Mouse (Mus musculus): ENCODE results near the gene Ptbp3.

Gene Ptbp3

DNA sequence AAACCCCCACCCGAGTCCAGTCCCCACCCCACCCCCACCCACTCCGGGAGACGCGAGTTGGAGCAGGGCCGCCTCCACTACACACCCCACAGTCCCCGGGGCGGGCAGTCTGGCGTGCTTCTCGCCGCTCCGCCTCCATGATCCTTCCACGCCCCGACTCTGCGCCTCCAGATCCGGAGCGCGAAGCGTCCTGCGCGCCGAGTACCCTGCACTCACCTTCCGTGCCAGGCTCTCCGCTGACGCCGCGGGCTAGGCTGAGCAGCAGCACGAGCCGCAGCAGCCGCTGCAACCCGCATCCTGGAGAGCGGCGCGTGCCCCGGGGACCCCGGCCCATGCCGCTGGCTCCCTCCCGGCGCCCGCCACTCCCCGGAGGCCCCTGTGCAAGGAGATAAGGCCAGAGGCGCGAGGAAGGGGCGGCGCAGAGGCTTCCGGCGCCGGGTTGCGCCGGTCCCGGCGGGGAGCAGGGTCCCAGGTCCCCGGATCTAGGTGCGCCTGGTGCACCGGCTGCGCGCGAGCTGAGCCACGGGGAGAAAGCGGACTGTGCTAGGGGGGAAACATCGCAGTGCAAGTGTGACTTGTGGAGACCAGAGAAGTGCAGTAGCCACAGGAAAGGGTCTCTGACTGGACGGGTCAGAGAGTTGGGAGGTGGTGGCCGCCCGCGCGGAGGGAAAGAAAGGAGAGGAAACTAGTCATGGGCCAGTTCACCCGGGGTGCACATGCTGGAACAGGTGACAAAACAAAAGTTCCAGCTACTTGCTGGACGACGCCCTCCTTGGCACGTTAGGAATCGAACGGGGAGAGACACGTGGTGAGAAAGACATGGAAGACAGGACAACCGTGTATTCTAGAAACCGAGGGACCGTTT is 110.9 kb downstream of the Ptbp3 start, which contains the start of gene Susd1:
Gene Susd1, minus strand, starts transcription at position 644 of the 865 bp plus-strand sequence.
- peak; percentile 58 for DNase-seq (ENCODE audit: low read depth, low spot score)

DNA sequence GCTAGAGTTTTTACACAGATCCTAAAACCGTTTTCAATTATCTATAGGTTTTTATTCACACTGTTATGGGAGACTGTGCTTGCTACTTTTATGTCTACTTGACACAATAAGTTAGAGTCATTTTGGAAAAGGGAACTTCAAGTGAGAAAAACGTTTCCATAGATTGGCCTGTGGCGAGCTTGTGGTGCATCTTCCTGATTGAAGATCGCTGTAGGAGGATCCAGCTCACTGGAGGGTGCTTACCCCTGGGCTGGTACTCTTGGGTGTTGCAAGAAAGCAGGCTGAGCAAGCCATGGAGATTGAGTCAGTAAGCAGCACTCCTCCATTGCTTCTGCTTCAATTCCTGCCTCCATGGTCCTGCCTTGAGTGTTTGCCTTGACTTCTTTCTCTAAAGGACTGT is 113.2 kb downstream of the Ptbp3 start:
- DNase-seq (ENCODE audit: low read depth, low spot score): no peak

DNA sequence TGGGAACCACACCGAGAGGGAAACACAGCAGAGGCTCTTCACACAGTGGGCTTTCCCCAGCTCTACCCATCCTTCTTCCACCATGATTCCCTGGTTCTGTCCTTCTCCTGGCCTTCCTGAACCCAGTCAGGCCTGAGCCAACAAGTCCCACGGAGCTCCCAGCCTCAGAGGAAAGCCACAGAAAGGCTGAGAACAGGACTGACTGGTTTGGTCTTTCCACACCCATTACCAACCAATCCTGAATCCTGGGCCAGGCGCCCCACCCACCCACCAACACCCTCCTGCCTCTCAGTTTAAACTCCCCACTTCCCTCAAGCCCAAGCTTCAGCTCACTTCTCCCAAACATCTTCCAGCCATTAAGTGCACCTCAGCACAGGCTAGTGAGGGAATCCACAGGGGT is 115.1 kb downstream of the Ptbp3 start:
- DNase-seq (ENCODE audit: low read depth, low spot score): no peak

- no peak for DNase-seq (ENCODE audit: low read depth, low spot score)
Observed at GRCm38 (mm10) chr4:59429128-59429527, 120.0 kb downstream of the Ptbp3 start.

- DNase-seq (ENCODE audit: low read depth, low spot score): no peak
Observed at GRCm38 (mm10) chr4:59426429-59426828, 122.7 kb downstream of the Ptbp3 start.

DNA sequence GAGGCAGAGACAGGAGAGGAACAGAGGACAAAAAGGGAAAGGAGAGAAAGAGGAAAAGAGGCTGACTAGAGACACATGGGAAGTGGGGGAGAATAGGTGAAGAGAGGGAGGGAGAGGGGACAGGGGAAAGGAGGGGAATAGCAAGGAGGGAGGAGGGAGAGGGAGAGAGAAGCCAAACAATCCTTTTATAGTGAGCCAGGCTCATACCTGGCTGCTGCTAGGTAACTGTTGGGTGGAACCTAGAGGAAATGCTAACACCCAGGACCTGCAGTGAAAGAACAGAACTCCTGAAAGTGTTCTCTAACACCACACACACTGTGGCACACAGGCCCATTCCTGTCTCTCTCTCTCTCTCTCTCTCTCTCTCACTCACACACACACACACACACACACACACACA is 126.4 kb downstream of the Ptbp3 start:
- no peak for DNase-seq (ENCODE audit: low read depth, low spot score)

- no peak for DNase-seq (ENCODE audit: low read depth, low spot score)
Observed at GRCm38 (mm10) chr4:59422025-59422783, 127.0 kb downstream of the Ptbp3 start.

All from CD4-positive helper T cell, adult 2 months (primary cell).